Mouse (Mus musculus): ENCODE results near the gene Zfr.
"Not testable (repeated sequence)": the region's sequence is repeated elsewhere in the genome, so short reads cannot be mapped to it uniquely, and the experiment has no call there.

DNA sequence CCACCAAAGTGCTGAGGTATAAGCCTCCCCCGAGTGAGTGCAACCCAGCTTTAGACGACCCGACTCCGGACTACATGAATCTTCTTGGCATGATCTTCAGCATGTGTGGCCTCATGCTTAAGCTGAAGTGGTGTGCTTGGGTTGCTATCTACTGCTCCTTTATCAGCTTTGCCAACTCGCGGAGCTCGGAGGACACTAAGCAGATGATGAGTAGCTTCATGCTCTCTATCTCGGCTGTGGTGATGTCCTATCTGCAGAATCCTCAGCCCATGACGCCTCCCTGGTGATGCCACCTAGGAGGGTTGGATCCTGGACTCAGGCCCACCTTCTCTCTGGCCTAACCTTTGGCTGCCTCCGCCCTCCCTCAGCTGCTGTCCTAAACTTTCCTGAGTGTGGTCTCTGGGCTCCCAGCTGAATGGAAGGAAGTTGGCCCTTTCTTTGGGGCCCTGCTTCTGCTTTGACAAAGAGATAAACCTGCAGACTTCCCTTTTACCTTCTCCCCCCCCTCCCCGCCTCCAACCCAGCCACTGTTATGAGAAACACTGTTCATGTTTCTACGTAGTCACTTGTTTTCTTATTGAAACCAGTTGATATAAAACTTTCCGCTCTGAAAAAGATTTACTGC, 63.7 kb downstream of the Zfr start:
- TF ChIP-seq POLR2AphosphoS2 (IDR thresholded peaks at IDR 0.05; ENCODE audit: low read depth, low read length); POLR2A (IDR thresholded peaks at IDR 0.05; ENCODE audit: low read depth, low read length); SMC3 (IDR thresholded peaks at IDR 0.05; ENCODE audit: low read depth, low read length); CHD2 (IDR thresholded peaks at IDR 0.05; ENCODE audit: low read length); CTCF (conservative IDR thresholded peaks at IDR 0.05 in 1 of 2, IDR thresholded peaks at IDR 0.05 in 1 of 2; ENCODE audit: low read depth in 2 of 2, low read length in 2 of 2); EP300 (IDR thresholded peaks at IDR 0.05; ENCODE audit: low read length); BHLHE40 (IDR thresholded peaks at IDR 0.05; ENCODE audit: low read depth, low read length); CHD1 (IDR thresholded peaks at IDR 0.05; ENCODE audit: low read depth, low read length); USF1 (IDR thresholded peaks at IDR 0.05; ENCODE audit: low read depth, low read length): not testable (repeated sequence)
